ENCODE assay signal across 8 mouse cellular contexts in the genomic region with DNA sequence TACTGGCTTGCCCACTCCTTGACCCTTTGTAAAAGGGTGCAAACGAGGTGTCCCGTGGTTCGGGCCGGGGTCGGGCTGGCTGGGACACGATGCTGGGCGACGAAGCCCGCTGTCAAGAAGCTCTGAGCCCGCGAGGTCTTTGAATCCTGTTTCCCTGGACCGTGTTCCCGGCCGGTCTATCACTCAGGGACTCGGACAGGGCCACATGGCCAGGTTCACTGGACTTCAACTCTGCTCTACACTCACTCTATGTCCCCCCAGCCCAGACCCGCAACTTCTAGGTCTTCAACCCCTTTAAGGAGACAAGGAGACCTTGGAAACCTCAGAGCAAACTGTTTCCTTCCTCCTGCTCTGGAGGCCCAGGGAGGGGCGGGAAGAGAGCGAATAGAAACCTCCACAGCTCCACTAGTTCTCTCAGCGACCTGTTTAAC. TPM values are rescaled to one million over a fixed set of nuclear protein-coding genes. Genes with fewer than 3 reads are reported as not detected.
DNase-seq lines count a peak whose midpoint lies in the region; ATAC-seq and TF ChIP-seq lines count a peak whose summit lies in the region.

No protein-coding gene starts in this region.

- H3K4me1 ChIP-seq in lung, embryonic 14.5 days (ENCODE audit: insufficient read depth): no peaks in the 10 kb centered on the region
- H3K4me1 ChIP-seq in embryonic facial prominence, embryonic 15.5 days: peaks cover 37% of the 10 kb centered on the region
- peaks cover 22% of the 10 kb centered on the region for H3K4me1 ChIP-seq in intestine, embryonic 15.5 days (replicated peaks)
- no peaks in the 10 kb centered on the region for H3K4me1 ChIP-seq in midbrain, postnatal 0 days (ENCODE audit: insufficient read depth, low read length)

- H3K9me3 ChIP-seq in lung, embryonic 14.5 days (ENCODE audit: low read depth, low read length): no peaks in the 10 kb centered on the region
- H3K9me3 ChIP-seq in embryonic facial prominence, embryonic 15.5 days (replicated peaks): no peaks in the 10 kb centered on the region
- no peaks in the 10 kb centered on the region for H3K9me3 ChIP-seq in intestine, embryonic 15.5 days
- H3K9me3 ChIP-seq in midbrain, postnatal 0 days (ENCODE audit: low read length): no peaks in the 10 kb centered on the region

- no peaks in the 10 kb centered on the region for H3K36me3 ChIP-seq in lung, embryonic 14.5 days (ENCODE audit: insufficient read depth)
- H3K36me3 ChIP-seq in embryonic facial prominence, embryonic 15.5 days: no peaks in the 10 kb centered on the region
- no peaks in the 10 kb centered on the region for H3K36me3 ChIP-seq in intestine, embryonic 15.5 days
- H3K36me3 ChIP-seq in midbrain, postnatal 0 days (ENCODE audit: insufficient read depth, low read length): no peaks in the 10 kb centered on the region

- peak overlapping the region; percentile 34 for H3K4me3 ChIP-seq in lung, embryonic 14.5 days (ENCODE audit: low read depth, low read length)
- peak overlapping the region; percentile 47 for H3K4me3 ChIP-seq in embryonic facial prominence, embryonic 15.5 days (replicated peaks)
- H3K4me3 ChIP-seq in intestine, embryonic 15.5 days (replicated peaks): peak overlapping the region; percentile 25
- peak overlapping the region; percentile 42 for H3K4me3 ChIP-seq in midbrain, postnatal 0 days (ENCODE audit: low read depth, low read length)

- H3K4me2 ChIP-seq in lung, embryonic 14.5 days: no peak overlapping the region
- H3K4me2 ChIP-seq in embryonic facial prominence, embryonic 15.5 days (replicated peaks): peak overlapping the region; percentile 60
- H3K4me2 ChIP-seq in intestine, embryonic 15.5 days (replicated peaks): peak overlapping the region; percentile 58; the same call in 1 of the 2 replicates
- peak overlapping the region; percentile 42 for H3K4me2 ChIP-seq in midbrain, postnatal 0 days (ENCODE audit: low read depth, low read length, poor library complexity, severe bottlenecking)

- peak; percentile 34 for DNase-seq in lung, embryonic 14.5 days
- no peak for DNase-seq in lung, adult 18-20 months
- DNase-seq in midbrain, postnatal 0 days (ENCODE audit: low spot score): no peak
- DNase-seq in thymus, postnatal 36 days: no peak
- DNase-seq in frontal cortex, postnatal 36 days (ENCODE audit: low spot score in 2 of 2): no peak
- no peak for DNase-seq in adrenal gland, postnatal 36 days

- no peak for TF ChIP-seq CTCF in lung, embryonic 14.5 days (IDR thresholded peaks at IDR 0.05; ENCODE audit: low read depth)
- no peak for TF ChIP-seq CTCF in midbrain, postnatal 0 days (IDR thresholded peaks at IDR 0.05)

- no peak overlapping the region for H3K9ac ChIP-seq in lung, embryonic 14.5 days
- H3K9ac ChIP-seq in embryonic facial prominence, embryonic 15.5 days: peak overlapping the region; percentile 57
- no peak overlapping the region for H3K9ac ChIP-seq in intestine, embryonic 15.5 days
- peak overlapping the region; percentile 63 for H3K9ac ChIP-seq in midbrain, postnatal 0 days (replicated peaks; ENCODE audit: low read length, poor library complexity, severe bottlenecking)

- peaks cover 100% of the 10 kb centered on the region for H3K27me3 ChIP-seq in lung, embryonic 14.5 days (ENCODE audit: insufficient read depth, low read length)
- peaks cover 81% of the 10 kb centered on the region for H3K27me3 ChIP-seq in embryonic facial prominence, embryonic 15.5 days
- peaks cover 93% of the 10 kb centered on the region for H3K27me3 ChIP-seq in intestine, embryonic 15.5 days (replicated peaks)
- H3K27me3 ChIP-seq in midbrain, postnatal 0 days (ENCODE audit: insufficient read depth, low read length): peaks cover 72% of the 10 kb centered on the region

- ATAC-seq in lung, embryonic 14.5 days (ENCODE audit: insufficient read depth): peak; percentile 18
- no peak for ATAC-seq in embryonic facial prominence, embryonic 15.5 days (ENCODE audit: insufficient number of reproducible peaks, low FRiP score, low TSS enrichment, low read depth)
- no peak for ATAC-seq in intestine, embryonic 15.5 days
- no peak for ATAC-seq in midbrain, postnatal 0 days (ENCODE audit: low FRiP score)

- 3% methylated on average over 19 of the region's 19 CpGs for WGBS in lung, embryonic 14.5 days
- WGBS in embryonic facial prominence, embryonic 15.5 days: under 1% methylated on average over 19 of the region's 19 CpGs
- 1% methylated on average over 19 of the region's 19 CpGs for WGBS in intestine, embryonic 15.5 days
- WGBS in midbrain, postnatal 0 days: 2% methylated on average over 19 of the region's 19 CpGs

- H3K27ac ChIP-seq in lung, embryonic 14.5 days (ENCODE audit: low read depth): no peak overlapping the region
- peak overlapping the region; percentile 84 for H3K27ac ChIP-seq in embryonic facial prominence, embryonic 15.5 days (replicated peaks)
- H3K27ac ChIP-seq in intestine, embryonic 15.5 days: no peak overlapping the region
- H3K27ac ChIP-seq in midbrain, postnatal 0 days (ENCODE audit: low read depth, low read length): peak overlapping the region; percentile 70

RNA-seq across cellular contexts. Expression of gene Emx2, which starts 1.7 kb away (rescaled TPM):
- polyA plus RNA-seq in lung, embryonic 14.5 days (2014; fragmentation: Nextera tagmentation; extraction: Ambion mirVana): not detected in 2 replicates
- 15.6 and 18.2 TPM in 2 replicates for polyA plus RNA-seq in embryonic facial prominence, embryonic 15.5 days (2015; fragmentation: Nextera tagmentation; extraction: Ambion mirVana)
- polyA plus RNA-seq in intestine, embryonic 15.5 days (2015; fragmentation: Nextera tagmentation; extraction: Ambion mirVana): 0.10 and 0.43 TPM in 2 replicates
- total RNA-seq in midbrain, postnatal 0 days (2014; rRNA removed): 6.1 and 6.6 TPM in 2 replicates
- polyA plus RNA-seq in midbrain, postnatal 0 days (2015; fragmentation: Nextera tagmentation; extraction: Ambion mirVana): 10.3 and 10.5 TPM in 2 replicates
- under 1 TPM; 0.26 TPM for total RNA-seq in adrenal gland, postnatal 36 days (2021)

Comparison
In these comparisons a context has a peak if more than half of its experiments do, and no peak if none do; other contexts are left out.
1. H3K27ac ChIP-seq: peak in embryonic facial prominence, embryonic 15.5 days (single experiment) and midbrain, postnatal 0 days (single experiment); none in lung, embryonic 14.5 days (single experiment) and intestine, embryonic 15.5 days (single experiment).
2. H3K9ac ChIP-seq: peak in embryonic facial prominence, embryonic 15.5 days (single experiment) and midbrain, postnatal 0 days (single experiment); none in lung, embryonic 14.5 days (single experiment) and intestine, embryonic 15.5 days (single experiment).
3. Peak in every context shown above with its lines, with median percentiles within 50 percentile points of each other: H3K4me3 ChIP-seq.